ENCODE assay signal across 17 mouse cellular contexts in genomic region chr3:50035875-50036528, GRCm38 (mm10).
DNase-seq lines count a peak whose midpoint lies in the region; ATAC-seq lines count a peak whose summit lies in the region.
"Had no signal": no experiment of that assay in that cellular context is flagged by ENCODE, and none has a peak within 500 bp of the region (broad histone marks: within the 10 kb centered on the region; RNA-seq: fewer than 3 reads in every experiment).

No protein-coding gene starts in this region.

- peak overlapping the region; percentile 52 for H3K27ac ChIP-seq in hindbrain, embryonic 13.5 days
- no peak overlapping the region for H3K27ac ChIP-seq in hindbrain, embryonic 12.5 days
- H3K27ac ChIP-seq in hindbrain, embryonic 16.5 days (ENCODE audit: low read depth, low read length) = no peak overlapping the region; the same call in 1 of the 2 replicates
- no peak overlapping the region for H3K27ac ChIP-seq in limb, embryonic 11.5 days (replicated peaks; ENCODE audit: low read depth, low read length)
- H3K27ac ChIP-seq in neural tube, embryonic 13.5 days (replicated peaks) = peak overlapping the region; percentile 70
- H3K27ac ChIP-seq: heart, embryonic 10.5 days had no signal

- DNase-seq in limb, embryonic 11.5 days (ENCODE audit: low spot score) = peak; percentile 25
- no peak for DNase-seq in adrenal gland, adult 2 months
- no peak for DNase-seq in urinary bladder, postnatal 4 days (ENCODE audit: low spot score in 2 of 2)
- DNase-seq: adrenal gland, postnatal 36 days; cerebellum, adult 9-11 months; gastrocnemius, postnatal 36 days; heart, postnatal 14 days; kidney, postnatal 10 days; liver; liver, postnatal 0 days; spleen, adult 18-20 months; thymus, adult 18-20 months had no signal

- peak; percentile 65; the same call in 1 of the 2 replicates for ATAC-seq in hindbrain, embryonic 13.5 days (ENCODE audit: low FRiP score)
- ATAC-seq in hindbrain, embryonic 12.5 days (ENCODE audit: low FRiP score) = no peak
- peak; percentile 82 for ATAC-seq in hindbrain, embryonic 16.5 days
- no peak; the same call in 1 of the 2 replicates for ATAC-seq in limb, embryonic 11.5 days (ENCODE audit: insufficient number of reproducible peaks, low FRiP score, low TSS enrichment, low read depth)
- ATAC-seq in neural tube, embryonic 13.5 days (ENCODE audit: low read depth) = peak; percentile 89
- ATAC-seq: liver, postnatal 0 days had no signal

- no peak overlapping the region for H3K4me2 ChIP-seq in hindbrain, embryonic 13.5 days
- H3K4me2 ChIP-seq in hindbrain, embryonic 12.5 days (replicated peaks) = no peak overlapping the region
- no peak overlapping the region for H3K4me2 ChIP-seq in hindbrain, embryonic 16.5 days (ENCODE audit: low read length)
- H3K4me2 ChIP-seq in limb, embryonic 11.5 days (ENCODE audit: low read depth, severe bottlenecking) = no peak overlapping the region
- no peak overlapping the region for H3K4me2 ChIP-seq in neural tube, embryonic 13.5 days

- no peaks in the 10 kb centered on the region for H3K27me3 ChIP-seq in hindbrain, embryonic 13.5 days
- no peaks in the 10 kb centered on the region for H3K27me3 ChIP-seq in hindbrain, embryonic 12.5 days
- H3K27me3 ChIP-seq in hindbrain, embryonic 16.5 days (replicated peaks; ENCODE audit: control insufficient read depth, insufficient read depth, low read length) = no peaks in the 10 kb centered on the region
- no peaks in the 10 kb centered on the region for H3K27me3 ChIP-seq in limb, embryonic 11.5 days (ENCODE audit: control insufficient read depth, insufficient read depth, low read length)
- no peaks in the 10 kb centered on the region for H3K27me3 ChIP-seq in neural tube, embryonic 13.5 days

- 0 out of 2 replicates have a peak, but pooled peaks cover 6% of the 10 kb centered on the region for H3K4me1 ChIP-seq in hindbrain, embryonic 13.5 days (replicated peaks)
- no peaks in the 10 kb centered on the region for H3K4me1 ChIP-seq in hindbrain, embryonic 12.5 days
- H3K4me1 ChIP-seq in hindbrain, embryonic 16.5 days (ENCODE audit: control insufficient read depth, insufficient read depth, low read depth, low read length) = no peaks in the 10 kb centered on the region
- no peaks in the 10 kb centered on the region for H3K4me1 ChIP-seq in limb, embryonic 11.5 days (ENCODE audit: control insufficient read depth, insufficient read depth, low read length)
- H3K4me1 ChIP-seq in neural tube, embryonic 13.5 days (replicated peaks) = peaks cover 11% of the 10 kb centered on the region
- H3K4me1 ChIP-seq: heart, embryonic 10.5 days had no signal

- H3K9me3 ChIP-seq in hindbrain, embryonic 13.5 days = no peaks in the 10 kb centered on the region
- H3K9me3 ChIP-seq in hindbrain, embryonic 12.5 days (replicated peaks) = no peaks in the 10 kb centered on the region
- no peaks in the 10 kb centered on the region for H3K9me3 ChIP-seq in hindbrain, embryonic 16.5 days (ENCODE audit: control insufficient read depth, low read length)
- H3K9me3 ChIP-seq in limb, embryonic 11.5 days (ENCODE audit: control insufficient read depth, low read length) = no peaks in the 10 kb centered on the region
- H3K9me3 ChIP-seq in neural tube, embryonic 13.5 days = no peaks in the 10 kb centered on the region
- H3K9me3 ChIP-seq: heart, embryonic 10.5 days had no signal

- WGBS in hindbrain, embryonic 13.5 days = 62% methylated on average over 9 of the region's 9 CpGs
- WGBS in hindbrain, embryonic 12.5 days = 76% methylated on average over 9 of the region's 9 CpGs
- 46% methylated on average over 9 of the region's 9 CpGs for WGBS in hindbrain, embryonic 16.5 days
- 51% methylated on average over 9 of the region's 9 CpGs for WGBS in limb, embryonic 11.5 days
- 44% methylated on average over 9 of the region's 9 CpGs for WGBS in neural tube, embryonic 13.5 days

- no peaks in the 10 kb centered on the region for H3K36me3 ChIP-seq in hindbrain, embryonic 13.5 days
- no peaks in the 10 kb centered on the region for H3K36me3 ChIP-seq in hindbrain, embryonic 12.5 days
- H3K36me3 ChIP-seq in hindbrain, embryonic 16.5 days (ENCODE audit: control insufficient read depth, insufficient read depth, low read length) = no peaks in the 10 kb centered on the region
- H3K36me3 ChIP-seq in limb, embryonic 11.5 days (ENCODE audit: control insufficient read depth, insufficient read depth, low read length) = no peaks in the 10 kb centered on the region
- no peaks in the 10 kb centered on the region for H3K36me3 ChIP-seq in neural tube, embryonic 13.5 days
- H3K36me3 ChIP-seq: heart, embryonic 10.5 days had no signal

- H3K9ac ChIP-seq in hindbrain, embryonic 13.5 days = no peak overlapping the region
- H3K9ac ChIP-seq in hindbrain, embryonic 12.5 days = no peak overlapping the region
- no peak overlapping the region for H3K9ac ChIP-seq in hindbrain, embryonic 16.5 days (ENCODE audit: low read depth, low read length)
- no peak overlapping the region for H3K9ac ChIP-seq in limb, embryonic 11.5 days (ENCODE audit: low read length)
- H3K9ac ChIP-seq in neural tube, embryonic 13.5 days = no peak overlapping the region; the same call in 1 of the 2 replicates
- H3K9ac ChIP-seq: liver, postnatal 0 days had no signal

- H3K4me3 ChIP-seq in hindbrain, embryonic 13.5 days = no peak overlapping the region
- H3K4me3 ChIP-seq in hindbrain, embryonic 12.5 days = no peak overlapping the region
- no peak overlapping the region for H3K4me3 ChIP-seq in hindbrain, embryonic 16.5 days (ENCODE audit: low read length)
- no peak overlapping the region for H3K4me3 ChIP-seq in limb, embryonic 11.5 days (ENCODE audit: low read depth, low read length)
- no peak overlapping the region for H3K4me3 ChIP-seq in neural tube, embryonic 13.5 days
- H3K4me3 ChIP-seq: heart, embryonic 10.5 days had no signal

Comparison
In these comparisons a context has a peak if more than half of its experiments do, and no peak if none do; other contexts are left out.
1. ATAC-seq: peak in hindbrain, embryonic 13.5 days (single experiment), hindbrain, embryonic 16.5 days (single experiment) and neural tube, embryonic 13.5 days (single experiment); none in hindbrain, embryonic 12.5 days (single experiment) and limb, embryonic 11.5 days (single experiment).
2. H3K27ac ChIP-seq: peak in hindbrain, embryonic 13.5 days (single experiment) and neural tube, embryonic 13.5 days (single experiment); none in hindbrain, embryonic 12.5 days (single experiment), hindbrain, embryonic 16.5 days (single experiment) and limb, embryonic 11.5 days (single experiment).